Mouse (Mus musculus): Measurements from ENCODE around the gene Atf7.

GRCm38 (mm10) chr15:102614224-102614623 is 11.0 kb downstream of the Atf7 start:
- no peak for TF ChIP-seq POLR2A (IDR thresholded peaks at IDR 0.05; ENCODE audit: extremely low read depth, insufficient read depth, low read length)
- TF ChIP-seq CTCF (IDR thresholded peaks at IDR 0.05; ENCODE audit: low read depth, low read length): no peak

Measured in liver, adult 2 months (tissue).